Mouse (Mus musculus) embryonic fibroblast, embryonic 13.5 days (primary cell): Measurements from ENCODE around the gene Arnt.

ENCODE experiments used
- CTCF ChIP-seq: IDR thresholded peaks from 2 replicates; pipeline ENCODE4 v1.5.1; 2011; ENCODE audit warnings: mild to moderate bottlenecking, control low read depth, low read length, moderate library complexity, borderline replicate concordance; ENCODE audit not compliant: insufficient read depth
- POLR2A ChIP-seq: IDR thresholded peaks from 2 replicates; pipeline ENCODE4 v1.6.1; 2011; ENCODE audit warnings: low read depth, mild to moderate bottlenecking, control low read depth, low read length, moderate library complexity

DNA sequence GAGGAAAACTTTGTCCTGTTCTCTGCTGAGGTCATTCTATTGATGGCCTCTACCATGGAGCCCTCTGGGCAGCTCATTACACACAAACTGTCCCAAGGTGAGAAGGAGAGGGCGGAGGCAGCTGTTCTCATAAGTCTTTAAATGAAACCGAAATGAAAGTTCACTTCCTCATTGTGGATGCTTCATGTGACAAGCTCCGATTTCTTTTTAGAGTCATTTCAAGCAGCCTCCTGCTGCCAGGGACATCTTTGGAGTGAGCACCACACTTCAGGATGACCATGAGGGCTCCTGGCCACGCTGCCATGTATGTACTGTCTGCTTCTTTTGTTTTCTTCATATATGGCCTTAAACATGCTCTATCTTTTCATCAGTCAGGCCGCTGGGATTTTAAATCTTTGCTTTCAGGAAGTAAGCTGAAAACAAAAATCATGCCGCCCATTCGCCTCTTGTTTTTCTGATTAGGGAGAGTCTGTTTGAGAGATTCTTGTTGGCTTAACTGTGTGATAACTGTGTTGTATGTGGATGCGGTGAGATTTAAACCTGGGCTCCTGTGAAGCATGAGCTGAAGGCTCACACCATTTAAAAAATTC is 92.5 kb downstream of the Arnt start, which contains the start of gene Ctss:
- TF ChIP-seq CTCF: no peak
- no peak for TF ChIP-seq POLR2A
